Mouse (Mus musculus): Measurements from ENCODE around the gene Asl. TPM values are rescaled to one million over a fixed set of nuclear protein-coding genes. Genes with fewer than 3 reads are reported as not detected.

The Asl gene
- 21.0 and 29.6 TPM in 2 replicates for polyA plus RNA-seq (2014; fragmentation: Nextera tagmentation; extraction: Ambion mirVana)

DNA sequence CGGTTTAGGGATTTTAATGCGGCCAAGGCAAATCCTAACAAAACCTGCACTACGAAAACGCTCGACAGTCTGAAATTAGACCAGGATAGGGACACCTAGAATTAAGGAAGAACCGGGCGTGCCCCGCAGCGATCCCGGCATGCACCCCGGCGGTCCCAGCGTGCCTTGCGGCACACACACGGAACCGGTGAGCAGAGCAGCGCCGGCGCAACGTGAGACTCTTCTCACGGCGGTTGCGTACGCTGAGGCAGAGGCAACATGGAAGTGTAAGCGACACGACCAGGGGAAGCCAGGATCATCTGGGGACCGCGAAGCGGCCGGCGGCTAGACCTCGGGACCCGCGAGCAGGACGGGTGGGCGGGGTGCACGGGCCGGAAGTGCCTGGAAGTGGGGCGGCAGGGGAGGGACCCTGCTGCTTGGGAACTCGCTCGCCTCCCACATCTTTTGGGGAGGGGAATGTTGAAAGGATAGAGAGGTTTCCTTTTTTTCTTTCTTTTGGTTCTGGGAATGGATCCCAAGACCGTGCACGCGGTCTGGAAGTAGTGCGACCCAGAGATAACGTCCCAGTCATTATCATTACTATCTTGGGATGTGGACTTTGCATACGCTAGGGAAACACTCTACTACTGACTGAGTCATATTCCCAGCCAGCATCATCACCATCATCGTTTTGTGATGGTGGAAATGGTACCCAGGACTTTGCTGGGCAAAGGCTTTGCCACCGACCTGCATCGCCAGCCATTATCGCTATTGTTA, at the start of gene Asl, which contains the start of gene Crcp:
Gene Asl (minus strand): TSS at position 106 of the 756 bp plus-strand sequence.
Gene Crcp (plus strand): TSS at position 149 of the 756 bp plus-strand sequence.
- peak within 1 kb of the TSS; percentile 62 for H3K4me3 ChIP-seq (ENCODE audit: low read depth, low read length)
- no peaks in the 10 kb centered on the region for H3K4me1 ChIP-seq (ENCODE audit: control insufficient read depth, insufficient read depth, low read length)
- ATAC-seq (replicated peaks; ENCODE audit: insufficient number of reproducible peaks, low FRiP score, low TSS enrichment, low read depth) (peak; percentile 72), DNase-seq (ENCODE audit: low spot score) (peak; percentile 85)
- H3K4me2 ChIP-seq (ENCODE audit: low read depth, low read length): peak within 1 kb of the TSS; percentile 69
- H3K9ac ChIP-seq (replicated peaks; ENCODE audit: low read length): peak within 1 kb of the TSS; percentile 78
- no peaks in the 10 kb centered on the region for H3K9me3 ChIP-seq (replicated peaks; ENCODE audit: control insufficient read depth, low read length)
- no peaks in the 10 kb centered on the region for H3K27me3 ChIP-seq (ENCODE audit: control insufficient read depth, insufficient read depth, low read length)
- H3K27ac ChIP-seq (replicated peaks; ENCODE audit: low read depth, low read length): peak within 1 kb of the TSS; percentile 82
- no peaks in the 10 kb centered on the region for H3K36me3 ChIP-seq (replicated peaks; ENCODE audit: control insufficient read depth, insufficient read depth, low read depth, low read length)
- WGBS: 2% methylated on average over 51 of the region's 51 CpGs

- Histone ChIP-seq H3K4me3 (ENCODE audit: low read depth, low read length) (peak overlapping the region; percentile 79), H3K36me3 (replicated peaks; ENCODE audit: control insufficient read depth, insufficient read depth, low read depth, low read length) (no peaks in the 10 kb centered on the region; the same call in 1 of the 2 replicates), H3K27ac (replicated peaks; ENCODE audit: low read depth, low read length) (no peak overlapping the region), H3K27me3 (ENCODE audit: control insufficient read depth, insufficient read depth, low read length) (no peaks in the 10 kb centered on the region), H3K9ac (replicated peaks; ENCODE audit: low read length) (peak overlapping the region; percentile 49; the same call in 1 of the 2 replicates), H3K4me1 (ENCODE audit: control insufficient read depth, insufficient read depth, low read length) (no peaks in the 10 kb centered on the region), H3K9me3 (replicated peaks; ENCODE audit: control insufficient read depth, low read length) (no peaks in the 10 kb centered on the region), H3K4me2 (ENCODE audit: low read depth, low read length) (peak overlapping the region; percentile 31; the same call in 1 of the 2 replicates)
- 43% methylated on average over 6 of the region's 6 CpGs for WGBS
- ATAC-seq (replicated peaks; ENCODE audit: insufficient number of reproducible peaks, low FRiP score, low TSS enrichment, low read depth): 0 out of 2 replicates have a peak, but pooled peaks have one; percentile 17
- no peak for DNase-seq (ENCODE audit: low spot score)
Observed at GRCm38 (mm10) chr5:130078834-130079156, 49.7 kb upstream of the Asl start.

- Histone ChIP-seq H3K9me3 (replicated peaks; ENCODE audit: control insufficient read depth, low read length) (no peaks in the 10 kb centered on the region), H3K27me3 (ENCODE audit: control insufficient read depth, insufficient read depth, low read length) (no peaks in the 10 kb centered on the region), H3K4me3 (ENCODE audit: low read depth, low read length) (no peak overlapping the region), H3K27ac (replicated peaks; ENCODE audit: low read depth, low read length) (no peak overlapping the region), H3K9ac (replicated peaks; ENCODE audit: low read length) (peak overlapping the region; percentile 23; the same call in 1 of the 2 replicates), H3K36me3 (replicated peaks; ENCODE audit: control insufficient read depth, insufficient read depth, low read depth, low read length) (no peaks in the 10 kb centered on the region), H3K4me1 (ENCODE audit: control insufficient read depth, insufficient read depth, low read length) (no peaks in the 10 kb centered on the region), H3K4me2 (ENCODE audit: low read depth, low read length) (no peak overlapping the region)
- WGBS: 74% methylated on average over 9 of the region's 9 CpGs
- DNase-seq (ENCODE audit: low spot score) (no peak), ATAC-seq (replicated peaks; ENCODE audit: insufficient number of reproducible peaks, low FRiP score, low TSS enrichment, low read depth) (no peak)
Observed at GRCm38 (mm10) chr5:130078096-130078833, 49.2 kb upstream of the Asl start.

GRCm38 (mm10) chr5:130076396-130076795, 47.3 kb upstream of the Asl start:
- no peaks in the 10 kb centered on the region for H3K36me3 ChIP-seq (replicated peaks; ENCODE audit: control insufficient read depth, insufficient read depth, low read depth, low read length)
- DNase-seq (ENCODE audit: low spot score) (no peak), ATAC-seq (replicated peaks; ENCODE audit: insufficient number of reproducible peaks, low FRiP score, low TSS enrichment, low read depth) (no peak)
- H3K4me2 ChIP-seq (ENCODE audit: low read depth, low read length): no peak overlapping the region
- no peaks in the 10 kb centered on the region for H3K4me1 ChIP-seq (ENCODE audit: control insufficient read depth, insufficient read depth, low read length)
- H3K27me3 ChIP-seq (ENCODE audit: control insufficient read depth, insufficient read depth, low read length): no peaks in the 10 kb centered on the region
- WGBS: 65% methylated on average over 6 of the region's 6 CpGs
- H3K9me3 ChIP-seq (replicated peaks; ENCODE audit: control insufficient read depth, low read length): no peaks in the 10 kb centered on the region
- H3K4me3 ChIP-seq (ENCODE audit: low read depth, low read length): no peak overlapping the region
- no peak overlapping the region for H3K9ac ChIP-seq (replicated peaks; ENCODE audit: low read length)
- no peak overlapping the region for H3K27ac ChIP-seq (replicated peaks; ENCODE audit: low read depth, low read length)

DNA sequence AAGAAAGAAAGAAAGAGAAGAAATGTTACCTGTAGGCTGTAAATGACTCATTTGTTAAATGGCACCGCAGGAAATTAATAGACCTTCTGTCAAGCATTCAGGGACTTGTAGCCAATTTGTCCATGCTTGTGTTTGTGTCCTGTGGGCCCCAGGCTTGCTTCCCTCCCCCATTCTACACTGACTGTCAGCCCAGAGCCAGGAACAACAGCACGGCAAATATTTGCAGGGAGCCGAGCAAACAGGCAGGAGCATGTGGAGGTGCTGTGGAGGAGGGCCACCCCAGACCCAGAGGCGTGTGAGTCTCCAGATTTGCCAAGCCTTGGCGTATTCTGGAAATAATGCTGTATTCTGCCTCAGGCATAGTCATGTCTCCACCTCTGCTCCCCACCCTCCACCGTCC, 45.4 kb upstream of the Asl start:
- no peaks in the 10 kb centered on the region for H3K4me1 ChIP-seq (ENCODE audit: control insufficient read depth, insufficient read depth, low read length)
- no peaks in the 10 kb centered on the region for H3K27me3 ChIP-seq (ENCODE audit: control insufficient read depth, insufficient read depth, low read length)
- no peak overlapping the region for H3K4me3 ChIP-seq (ENCODE audit: low read depth, low read length)
- H3K27ac ChIP-seq (replicated peaks; ENCODE audit: low read depth, low read length): no peak overlapping the region
- no peak overlapping the region for H3K4me2 ChIP-seq (ENCODE audit: low read depth, low read length)
- no peak overlapping the region for H3K9ac ChIP-seq (replicated peaks; ENCODE audit: low read length)
- WGBS: 77% methylated on average over 6 of the region's 6 CpGs
- no peaks in the 10 kb centered on the region for H3K9me3 ChIP-seq (replicated peaks; ENCODE audit: control insufficient read depth, low read length)
- no peak for ATAC-seq (replicated peaks; ENCODE audit: insufficient number of reproducible peaks, low FRiP score, low TSS enrichment, low read depth)
- H3K36me3 ChIP-seq (replicated peaks; ENCODE audit: control insufficient read depth, insufficient read depth, low read depth, low read length): no peaks in the 10 kb centered on the region
- DNase-seq (ENCODE audit: low spot score): no peak

- no peaks in the 10 kb centered on the region for H3K36me3 ChIP-seq (replicated peaks; ENCODE audit: control insufficient read depth, insufficient read depth, low read depth, low read length)
- H3K27ac ChIP-seq (replicated peaks; ENCODE audit: low read depth, low read length): no peak within 1 kb of the TSS
- H3K4me1 ChIP-seq (ENCODE audit: control insufficient read depth, insufficient read depth, low read length): no peaks in the 10 kb centered on the region
- no peak within 1 kb of the TSS for H3K4me2 ChIP-seq (ENCODE audit: low read depth, low read length)
- H3K27me3 ChIP-seq (ENCODE audit: control insufficient read depth, insufficient read depth, low read length): no peaks in the 10 kb centered on the region
- H3K9ac ChIP-seq (replicated peaks; ENCODE audit: low read length): no peak within 1 kb of the TSS
- 91% methylated on average over 6 of the region's 6 CpGs for WGBS
- H3K4me3 ChIP-seq (ENCODE audit: low read depth, low read length): no peak within 1 kb of the TSS
- DNase-seq (ENCODE audit: low spot score) (no peak), ATAC-seq (replicated peaks; ENCODE audit: insufficient number of reproducible peaks, low FRiP score, low TSS enrichment, low read depth) (no peak)
- H3K9me3 ChIP-seq (replicated peaks; ENCODE audit: control insufficient read depth, low read length): no peaks in the 10 kb centered on the region
Observed at GRCm38 (mm10) chr5:130073026-130073425, 44.0 kb upstream of the Asl start, which contains the start of gene Tpst1. Tpst1 (plus strand) TSS chr5:130073326.

- Histone ChIP-seq H3K36me3 (replicated peaks; ENCODE audit: control insufficient read depth, insufficient read depth, low read depth, low read length) (no peaks in the 10 kb centered on the region), H3K4me1 (ENCODE audit: control insufficient read depth, insufficient read depth, low read length) (no peaks in the 10 kb centered on the region), H3K4me3 (ENCODE audit: low read depth, low read length) (no peak overlapping the region), H3K27ac (replicated peaks; ENCODE audit: low read depth, low read length) (no peak overlapping the region), H3K9me3 (replicated peaks; ENCODE audit: control insufficient read depth, low read length) (no peaks in the 10 kb centered on the region; the same call in 1 of the 2 replicates), H3K27me3 (ENCODE audit: control insufficient read depth, insufficient read depth, low read length) (no peaks in the 10 kb centered on the region), H3K9ac (replicated peaks; ENCODE audit: low read length) (no peak overlapping the region), H3K4me2 (ENCODE audit: low read depth, low read length) (no peak overlapping the region)
- ATAC-seq (replicated peaks; ENCODE audit: insufficient number of reproducible peaks, low FRiP score, low TSS enrichment, low read depth) (no peak), DNase-seq (ENCODE audit: low spot score) (no peak)
- WGBS: 67% methylated on average over 3 of the region's 3 CpGs
Observed at GRCm38 (mm10) chr5:130067841-130068264, 38.8 kb upstream of the Asl start.

- Histone ChIP-seq H3K9ac (replicated peaks; ENCODE audit: low read length) (no peak overlapping the region), H3K36me3 (replicated peaks; ENCODE audit: control insufficient read depth, insufficient read depth, low read depth, low read length) (no peaks in the 10 kb centered on the region), H3K4me3 (ENCODE audit: low read depth, low read length) (no peak overlapping the region), H3K27me3 (ENCODE audit: control insufficient read depth, insufficient read depth, low read length) (no peaks in the 10 kb centered on the region), H3K9me3 (replicated peaks; ENCODE audit: control insufficient read depth, low read length) (no peaks in the 10 kb centered on the region; the same call in 1 of the 2 replicates), H3K27ac (replicated peaks; ENCODE audit: low read depth, low read length) (no peak overlapping the region), H3K4me2 (ENCODE audit: low read depth, low read length) (no peak overlapping the region), H3K4me1 (ENCODE audit: control insufficient read depth, insufficient read depth, low read length) (no peaks in the 10 kb centered on the region)
- WGBS: 96% methylated on average over 1 of the region's 1 CpGs
- ATAC-seq (replicated peaks; ENCODE audit: insufficient number of reproducible peaks, low FRiP score, low TSS enrichment, low read depth): no peak
- peak; percentile 26 for DNase-seq (ENCODE audit: low spot score)
Observed at GRCm38 (mm10) chr5:130065579-130065978, 36.5 kb upstream of the Asl start.

Measured in embryonic facial prominence, embryonic 11.5 days (tissue).